Mouse (Mus musculus) heart, postnatal 14 days (tissue): ENCODE data around the gene Tmem41b. TPM values are rescaled to one million over a fixed set of nuclear protein-coding genes. Genes with fewer than 3 reads are reported as not detected.

Experiments used
- DNase-seq, 2 experiments: peaks; one replicate each; pipeline ENCODE4 v3.0.0; 2021 to 2022
- intact Hi-C: fragments of 180-260 bp; cut with DNase I; formaldehyde crosslinking; loops from one replicate; pipeline ENCODE4 v1.15.1; 2025
- total RNA-seq, 2 experiments: library from RNA; stranded (reverse); gene quantifications; 2 replicates each; pipeline ENCODE4 v1.2.3; 2021

The Tmem41b gene
- total RNA-seq, 2 experiments from 2014 or later, result 46.6 to 47.7 TPM

- intact Hi-C loops, result no loop called here
- DNase-seq, result no peak
These were observed 42.2 kb downstream of the Tmem41b start for GRCm38 (mm10) chr7:109944421-109945034.

- intact Hi-C loops, result no loop called here
- DNase-seq, result no peak
These were observed 57.1 kb downstream of the Tmem41b start for GRCm38 (mm10) chr7:109929628-109930027.

- DNase-seq, result no peak
- intact Hi-C loops, result no loop called here
These were observed 58.4 kb downstream of the Tmem41b start for GRCm38 (mm10) chr7:109928365-109928764.

- no peak for DNase-seq
- intact Hi-C loops, result no loop called here
These were observed 61.8 kb downstream of the Tmem41b start for GRCm38 (mm10) chr7:109924965-109925364.

GRCm38 (mm10) chr7:109922889-109923288, 63.8 kb downstream of the Tmem41b start:
- no peak for DNase-seq
- intact Hi-C loops, result no loop called here

Other genes starting within 250 kb of the Tmem41b start
- gene Tmem9b, start 234.1 kb downstream of the Tmem41b start, total RNA-seq, result 10 to 100 TPM; 32.3 to 33.7 TPM
- gene Nrip3, start 204.9 kb downstream of the Tmem41b start, total RNA-seq, result under 1 TPM; 0.20 to 0.29 TPM
- 10 to 100 TPM; 15.4 to 15.6 TPM for gene Scube2, start 121.2 kb downstream of the Tmem41b start, total RNA-seq
- gene Dennd5a, start 26.5 kb downstream of the Tmem41b start, total RNA-seq, result 100 to 1,000 TPM; 151 to 158 TPM
- gene Ipo7, start 31.3 kb upstream of the Tmem41b start, total RNA-seq, result 10 to 100 TPM; 85.3 to 98.7 TPM
- 10 to 100 TPM in 1 of 2 experiments, 1 to 10 TPM in 1; 9.7 to 10.9 TPM for gene Zfp143, start 74.3 kb upstream of the Tmem41b start, total RNA-seq
- gene Wee1, start 135.1 kb upstream of the Tmem41b start, total RNA-seq, result 10 to 100 TPM; 15.5 to 17.9 TPM
- 10 to 100 TPM; 16.0 to 17.3 TPM for gene Swap70, start 234.8 kb upstream of the Tmem41b start, total RNA-seq